Mouse (Mus musculus) yolk sac, embryonic 10.5 days (tissue): ENCODE measurements around the gene Gm20388.
A peak's percentile ranks its signal among the peaks of the same experiment; 100 is the strongest.
"Not testable (repeated sequence)": the region's sequence is repeated elsewhere in the genome, so short reads cannot be mapped to it uniquely, and the experiment has no call there.

Experiments
- DNase-seq: peaks from one replicate; pipeline ENCODE4 v3.0.0-alpha.2; 2017; ENCODE audit warnings: low spot score

Gene Gm20388

GRCm38 (mm10) chr8:120316707-120317106 lies 406.1 kb downstream of the Gm20388 start:
- DNase-seq, result no peak

DNA sequence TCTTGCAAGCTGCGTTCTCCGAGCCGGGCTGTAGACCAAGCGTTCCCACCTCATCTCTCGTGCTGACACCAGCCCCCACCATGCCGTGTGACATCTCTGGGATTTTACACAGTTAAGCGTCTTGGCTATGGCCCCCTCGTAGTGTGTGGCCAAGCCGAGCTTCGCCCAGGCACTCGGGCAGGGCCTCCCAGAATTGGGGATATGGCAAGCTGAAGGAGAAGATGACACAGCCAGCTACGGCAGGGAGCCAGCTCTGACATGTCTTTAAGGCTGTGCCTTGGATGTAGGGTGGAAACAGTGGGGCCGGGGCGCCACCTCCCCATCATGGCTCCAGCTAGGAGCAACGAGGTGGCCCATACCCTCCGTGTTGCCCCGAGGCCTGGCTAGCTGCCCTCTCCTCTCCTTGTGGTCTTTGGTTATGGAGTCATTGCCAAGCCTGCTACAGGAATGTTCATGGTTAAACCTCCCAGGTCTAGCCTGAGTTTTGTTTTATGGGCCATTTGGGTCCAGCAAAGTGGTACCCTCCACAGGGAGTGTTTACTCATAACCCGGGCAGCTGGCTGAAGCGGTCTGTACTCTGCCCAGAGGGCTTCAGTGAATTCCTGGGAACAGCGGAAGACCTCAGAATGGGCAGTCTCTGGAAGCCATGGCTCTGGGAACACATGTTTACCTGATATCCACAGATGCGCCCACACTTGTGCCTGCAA lies 406.6 kb downstream of the Gm20388 start:
- DNase-seq, result no peak

GRCm38 (mm10) chr8:120318476-120318991 lies 407.9 kb downstream of the Gm20388 start:
- DNase-seq, result no peak

- peak; percentile 60 for DNase-seq
Measured at GRCm38 (mm10) chr8:120319449-120319848, 408.8 kb downstream of the Gm20388 start.

- no peak for DNase-seq
Measured at GRCm38 (mm10) chr8:120320146-120320545, 409.5 kb downstream of the Gm20388 start.

DNA sequence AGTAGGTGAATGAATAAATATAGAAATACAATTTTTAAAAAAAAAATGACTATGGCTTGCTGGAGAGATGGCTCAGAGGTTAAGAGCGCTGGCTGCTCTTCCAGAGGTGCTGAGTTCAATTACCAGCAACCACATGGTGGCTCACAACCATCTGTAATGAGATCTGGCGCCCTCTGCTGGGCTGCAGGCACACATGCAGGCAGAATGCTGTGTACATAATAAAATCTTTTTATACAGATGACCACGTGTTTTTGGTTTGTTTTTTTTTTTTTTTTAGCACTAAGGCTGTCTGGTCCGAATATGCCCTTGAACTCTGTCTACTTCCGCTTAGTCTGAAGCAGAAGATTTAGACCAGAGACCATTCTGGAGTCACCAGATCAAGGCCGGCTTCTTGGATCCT lies 411.1 kb downstream of the Gm20388 start:
- no peak for DNase-seq

DNA sequence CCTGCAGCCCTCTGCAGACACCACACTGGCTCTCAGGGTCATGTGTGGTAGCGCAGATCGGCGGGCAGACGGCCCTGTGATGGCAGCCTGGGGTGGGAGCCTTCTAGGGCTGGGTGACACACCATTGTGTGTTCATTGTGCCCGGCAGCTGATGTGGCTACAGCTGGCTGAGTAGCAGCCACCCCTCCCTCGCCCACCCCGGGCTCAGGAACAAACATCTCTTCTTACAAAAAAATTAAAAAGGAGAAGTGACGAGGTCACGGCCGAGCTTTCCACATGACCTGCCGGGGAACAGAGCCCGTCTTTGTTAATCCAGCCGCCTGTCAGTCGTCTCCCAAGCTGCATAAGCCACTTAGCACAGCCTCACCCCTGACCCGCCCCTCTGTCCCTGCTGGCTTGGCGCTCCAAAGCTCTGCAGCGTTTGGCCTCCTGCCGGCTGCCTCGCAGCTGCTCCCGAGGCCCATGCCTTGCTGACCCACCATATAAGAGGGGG lies 412.4 kb downstream of the Gm20388 start:
- DNase-seq, result peak; percentile 47

DNA sequence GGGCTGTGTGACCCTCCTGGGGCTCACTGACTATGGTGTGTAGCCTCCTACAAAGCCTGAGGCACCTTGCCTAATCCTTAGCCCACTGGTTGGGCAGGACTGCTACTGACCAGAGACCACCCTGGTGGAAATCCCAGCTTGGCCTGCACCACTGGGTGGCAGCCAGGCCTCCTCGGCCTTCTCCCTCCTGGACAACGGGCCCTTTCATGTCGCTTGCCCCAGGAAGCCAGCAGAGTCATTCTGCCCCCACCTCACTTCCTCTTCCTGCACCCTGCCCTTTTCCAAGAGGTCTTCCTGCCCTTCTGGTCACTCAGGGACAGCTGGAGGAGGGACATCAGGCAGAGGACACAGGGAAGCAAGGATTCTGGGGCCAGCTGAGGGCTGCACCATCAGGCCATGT lies 413.9 kb downstream of the Gm20388 start:
- DNase-seq, result no peak

- DNase-seq, result no peak
Measured at GRCm38 (mm10) chr8:120325172-120325767, 414.6 kb downstream of the Gm20388 start.

GRCm38 (mm10) chr8:120327131-120327554 lies 416.5 kb downstream of the Gm20388 start:
- DNase-seq, result no peak

DNA sequence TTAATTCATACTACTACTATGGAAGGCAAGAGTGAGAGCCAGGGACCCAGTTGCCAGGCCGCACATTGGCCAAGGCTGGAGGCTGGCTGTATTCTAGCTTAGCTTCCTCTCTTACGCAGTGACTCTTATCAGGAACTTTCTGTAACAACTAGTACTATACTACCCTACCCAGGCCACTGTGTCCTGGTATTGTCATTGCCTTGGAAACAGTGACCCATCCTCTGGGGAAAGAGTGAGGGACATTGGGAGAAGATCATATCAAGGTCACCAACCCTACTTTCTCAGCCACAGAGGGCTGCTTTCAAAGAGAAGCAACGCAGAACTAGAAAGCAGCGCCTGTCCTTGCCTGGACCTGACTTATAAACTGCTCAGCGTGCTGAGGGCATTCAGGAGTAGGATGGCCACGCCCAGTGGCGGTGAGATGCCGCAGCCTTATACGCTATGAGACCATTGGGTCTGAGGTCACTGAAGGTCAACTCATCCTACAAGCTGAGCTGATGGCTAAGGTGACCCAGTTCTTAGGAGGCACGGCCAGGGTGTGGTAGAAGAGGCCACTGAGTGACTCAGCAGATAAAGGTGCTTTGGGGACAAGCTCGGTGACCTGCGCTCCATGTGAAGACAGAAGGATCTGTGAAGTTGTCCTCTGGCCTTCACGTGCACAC lies 417.9 kb downstream of the Gm20388 start:
- no peak for DNase-seq

GRCm38 (mm10) chr8:120329030-120329748 lies 418.5 kb downstream of the Gm20388 start:
- no peak for DNase-seq

GRCm38 (mm10) chr8:120331027-120331426 lies 420.4 kb downstream of the Gm20388 start:
- DNase-seq, result no peak

- DNase-seq, result no peak
Measured at GRCm38 (mm10) chr8:120332379-120333229, 422.0 kb downstream of the Gm20388 start.

DNA sequence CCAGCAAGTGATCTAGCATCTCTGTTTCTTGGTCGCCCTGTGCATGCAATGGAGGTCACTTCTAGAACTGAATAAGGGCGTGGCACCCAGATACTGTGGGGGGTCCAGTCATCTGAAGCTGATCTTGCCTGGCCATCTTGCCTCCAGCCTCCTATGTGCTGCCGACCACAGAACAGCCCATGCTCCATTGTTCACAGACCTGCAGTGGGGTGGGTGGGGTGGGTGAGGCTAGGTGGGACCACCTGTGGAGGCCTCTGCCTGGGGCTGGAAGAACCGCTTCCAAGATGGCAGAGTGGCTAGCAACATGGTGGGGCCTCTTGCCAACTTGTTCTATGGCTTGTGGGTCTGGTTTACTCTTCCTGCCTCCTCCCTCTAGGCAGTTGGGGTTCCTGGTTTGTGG lies 423.0 kb downstream of the Gm20388 start:
- no peak for DNase-seq

DNA sequence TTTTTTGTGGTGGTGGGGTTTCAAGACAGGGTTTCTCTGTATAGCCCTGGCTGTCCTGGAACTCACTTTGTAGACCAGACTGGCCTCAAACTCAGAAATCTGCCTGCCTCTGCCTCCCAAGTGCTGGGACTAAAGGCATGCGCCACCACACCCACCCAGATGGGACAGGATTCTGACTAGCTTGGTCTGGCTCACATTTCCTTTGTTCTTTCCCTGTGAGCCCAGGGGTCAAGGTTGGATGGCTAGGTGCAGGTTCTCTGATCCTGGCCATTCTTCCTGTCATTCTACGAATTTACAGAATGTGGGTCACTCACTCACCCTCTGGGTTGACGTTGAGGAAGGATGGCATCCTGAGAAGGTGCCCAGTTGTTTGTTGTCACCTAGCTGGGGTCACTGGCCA lies 423.6 kb downstream of the Gm20388 start:
- DNase-seq, result not testable (repeated sequence)

DNA sequence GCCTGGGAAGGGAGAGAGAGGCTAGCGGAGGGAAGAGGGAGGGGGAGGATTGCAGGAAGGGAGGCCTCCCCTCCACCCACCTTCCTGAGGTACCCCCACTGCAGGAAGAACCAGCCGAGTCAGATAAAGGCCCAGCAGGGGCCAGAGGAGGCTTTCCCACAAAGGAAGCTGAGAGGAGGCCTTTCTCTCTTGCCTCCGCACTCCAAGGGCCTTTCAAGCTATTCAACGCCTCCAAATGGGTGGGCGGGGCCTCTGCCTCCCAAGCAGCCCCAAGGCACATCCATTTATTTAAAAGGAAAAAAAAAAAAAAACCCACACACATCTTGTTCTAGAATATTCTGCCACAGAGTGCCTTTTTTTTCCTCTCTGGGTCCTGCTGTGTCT lies 424.2 kb downstream of the Gm20388 start:
- peak; percentile 55 for DNase-seq

GRCm38 (mm10) chr8:120335262-120336086 lies 424.8 kb downstream of the Gm20388 start:
- no peak for DNase-seq

DNA sequence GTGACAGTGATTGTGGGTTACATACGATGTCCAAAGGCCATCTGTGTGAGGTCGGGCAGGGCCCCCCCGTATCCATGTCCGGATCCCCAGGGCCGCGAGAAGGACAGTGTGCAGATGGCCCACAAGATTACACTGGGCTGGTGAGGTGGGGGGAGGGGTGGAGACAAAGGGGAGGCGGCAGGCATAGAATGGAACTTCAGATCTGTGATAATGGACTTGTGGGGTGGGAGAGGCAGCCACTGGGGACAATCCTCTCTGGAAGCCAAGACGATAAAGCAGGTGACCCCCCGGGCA lies 425.4 kb downstream of the Gm20388 start:
- no peak for DNase-seq

DNA sequence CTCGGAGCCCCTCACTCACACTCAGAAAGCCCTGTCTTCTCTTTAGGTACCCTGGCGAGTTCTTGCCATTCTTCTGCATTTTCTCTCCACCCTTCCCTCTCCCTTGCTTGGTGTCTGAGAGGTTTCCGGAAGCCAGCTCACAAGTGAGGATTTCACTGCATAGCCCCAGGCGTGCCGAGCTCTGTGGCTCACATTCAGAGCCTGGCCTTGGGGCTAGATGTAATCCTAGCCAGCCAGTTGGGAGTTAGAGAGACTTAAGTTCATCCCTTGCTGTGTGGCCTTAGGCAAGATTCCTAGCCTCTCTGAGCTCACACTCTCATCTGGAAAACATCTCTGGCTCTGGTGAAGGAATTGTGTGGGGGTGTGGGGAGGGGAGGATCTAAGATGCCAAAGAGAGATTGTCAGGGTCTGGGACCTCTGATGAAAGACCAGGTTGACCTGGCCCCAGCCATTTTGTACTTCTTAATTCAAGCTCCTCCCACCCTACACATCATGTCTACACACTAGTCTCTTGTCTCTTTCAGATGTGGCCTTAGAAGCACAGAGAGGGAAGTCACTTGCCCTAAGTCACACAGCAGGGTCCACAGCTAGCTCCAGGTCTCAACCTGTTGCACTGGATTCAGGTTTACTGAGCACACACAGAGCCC lies 426.4 kb downstream of the Gm20388 start:
- no peak for DNase-seq
